Mouse (Mus musculus) liver, postnatal 0 days (tissue): ENCODE results near the gene Hist1h2af. TPM values are rescaled to one million over a fixed set of nuclear protein-coding genes. Genes with fewer than 3 reads are reported as not detected.
A peak's percentile ranks its signal among the peaks of the same experiment; 100 is the strongest.
"Not testable (repeated sequence)": the region's sequence is repeated elsewhere in the genome, so short reads cannot be mapped to it uniquely, and the experiment has no call there.

Experiments
- ATAC-seq: fragments of 200-750 bp; cut with Nextera tagmentation; 2 replicates; pipeline ENCODE4 v1.8.0; 2017; ENCODE audit warnings: mild to moderate bottlenecking, moderate library complexity
- DNase-seq: peaks from one replicate; pipeline ENCODE4 v3.0.0-alpha.2; 2016
- H3K27ac ChIP-seq: fragments of 300-500 bp; sonication (generic); 2 replicates; pipeline ENCODE4 v1.5.1; 2014; ENCODE audit warnings: antibody characterized with exemption, moderate library complexity, mild to moderate bottlenecking, low read depth
- H3K27me3 ChIP-seq: fragments of 300-500 bp; sonication (generic); 2 replicates; pipeline ENCODE4 v1.6.1; 2014; ENCODE audit warnings: low read length, control low read depth, mixed read lengths; ENCODE audit not compliant: insufficient read depth
- H3K36me3 ChIP-seq: fragments of 300-500 bp; sonication (generic); replicated peaks from 2 replicates; pipeline ENCODE4 v1.6.1; 2014; ENCODE audit warnings: mild to moderate bottlenecking, control low read depth, low read length, moderate library complexity, mixed read lengths; ENCODE audit not compliant: insufficient read depth
- H3K4me1 ChIP-seq: fragments of 300-500 bp; sonication (generic); 2 replicates; pipeline ENCODE4 v1.6.1; 2014; ENCODE audit warnings: antibody characterized with exemption, mild to moderate bottlenecking, control low read depth; ENCODE audit not compliant: insufficient read depth
- H3K4me2 ChIP-seq: fragments of 300-500 bp; sonication (generic); 2 replicates; pipeline ENCODE4 v1.6.1; 2014; ENCODE audit warnings: low read depth, mild to moderate bottlenecking, low read length, moderate library complexity, mixed read lengths
- H3K4me3 ChIP-seq: fragments of 300-500 bp; sonication (generic); 2 replicates; pipeline ENCODE4 v1.5.1; 2014; ENCODE audit warnings: low read depth, low read length
- H3K9ac ChIP-seq: fragments of 300-500 bp; sonication (generic); replicated peaks from 2 replicates; pipeline ENCODE4 v1.6.1; 2014; ENCODE audit warnings: mild to moderate bottlenecking, moderate library complexity
- H3K9me3 ChIP-seq: fragments of 300-500 bp; sonication (generic); 2 replicates; pipeline ENCODE4 v1.6.1; 2016; ENCODE audit warnings: mild to moderate bottlenecking, control low read depth, low read length, mixed read lengths
- CTCF ChIP-seq: sonication (generic); IDR thresholded peaks from 2 replicates; pipeline ENCODE4 v1.5.1; 2016; ENCODE audit warnings: antibody characterized with exemption, low read depth
- EP300 ChIP-seq: IDR thresholded peaks from 2 replicates; pipeline ENCODE4 v1.6.1; 2016; ENCODE audit warnings: antibody characterized with exemption, low read depth, mild to moderate bottlenecking
- WGBS: fragments of 180-500 bp; shearing (Covaris S2); extraction: QIAGEN DNeasy Blood & Tissue Kit; methylation state at CpG from one replicate; pipeline ENCODE4 v1.1.7; 2014; ENCODE audit not compliant: insufficient replicate concordance; 5-methylcytosine and 5-hydroxymethylcytosine counted together
- polyA plus RNA-seq: library from polyadenylated mRNA; unstranded; fragments of >200 nt; fragmentation: Nextera tagmentation; extraction: Ambion mirVana; gene quantifications from 2 replicates; pipeline ENCODE4 v1.2.1, GENCODE M21; 2015

The Hist1h2af gene
- polyA plus RNA-seq, 1 experiment from 2014 or later, result 9.8 TPM

DNA sequence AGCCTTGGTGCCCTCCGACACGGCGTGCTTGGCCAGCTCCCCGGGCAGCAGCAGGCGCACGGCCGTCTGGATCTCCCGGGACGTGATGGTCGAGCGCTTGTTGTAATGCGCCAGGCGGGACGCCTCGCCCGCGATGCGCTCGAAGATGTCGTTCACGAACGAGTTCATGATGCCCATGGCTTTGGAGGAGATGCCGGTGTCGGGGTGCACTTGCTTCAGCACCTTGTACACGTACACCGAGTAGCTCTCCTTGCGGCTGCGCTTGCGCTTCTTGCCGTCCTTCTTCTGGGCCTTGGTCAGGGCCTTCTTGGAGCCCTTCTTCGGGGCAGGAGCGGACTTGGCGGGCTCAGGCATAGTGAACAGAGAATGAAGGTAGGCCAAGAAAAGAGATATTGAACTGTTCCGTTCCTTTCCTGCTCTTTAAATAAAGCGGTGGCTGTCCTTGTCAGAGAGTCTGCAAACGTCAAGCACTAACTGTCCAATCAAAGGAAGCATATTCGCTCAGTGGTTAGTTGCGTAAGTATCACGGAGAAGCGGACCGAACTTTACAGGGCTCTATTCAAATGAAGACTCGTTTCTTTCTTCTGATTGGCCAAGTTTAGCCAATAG lies 9.4 kb downstream of the Hist1h2af start, which contains the start of gene Hist1h2bh:
Gene Hist1h2bh (minus strand): TSS at position 394 of the 609 bp plus-strand sequence.
- H3K4me1 ChIP-seq, result not testable (repeated sequence)
- peak; percentile 76 for DNase-seq

DNA sequence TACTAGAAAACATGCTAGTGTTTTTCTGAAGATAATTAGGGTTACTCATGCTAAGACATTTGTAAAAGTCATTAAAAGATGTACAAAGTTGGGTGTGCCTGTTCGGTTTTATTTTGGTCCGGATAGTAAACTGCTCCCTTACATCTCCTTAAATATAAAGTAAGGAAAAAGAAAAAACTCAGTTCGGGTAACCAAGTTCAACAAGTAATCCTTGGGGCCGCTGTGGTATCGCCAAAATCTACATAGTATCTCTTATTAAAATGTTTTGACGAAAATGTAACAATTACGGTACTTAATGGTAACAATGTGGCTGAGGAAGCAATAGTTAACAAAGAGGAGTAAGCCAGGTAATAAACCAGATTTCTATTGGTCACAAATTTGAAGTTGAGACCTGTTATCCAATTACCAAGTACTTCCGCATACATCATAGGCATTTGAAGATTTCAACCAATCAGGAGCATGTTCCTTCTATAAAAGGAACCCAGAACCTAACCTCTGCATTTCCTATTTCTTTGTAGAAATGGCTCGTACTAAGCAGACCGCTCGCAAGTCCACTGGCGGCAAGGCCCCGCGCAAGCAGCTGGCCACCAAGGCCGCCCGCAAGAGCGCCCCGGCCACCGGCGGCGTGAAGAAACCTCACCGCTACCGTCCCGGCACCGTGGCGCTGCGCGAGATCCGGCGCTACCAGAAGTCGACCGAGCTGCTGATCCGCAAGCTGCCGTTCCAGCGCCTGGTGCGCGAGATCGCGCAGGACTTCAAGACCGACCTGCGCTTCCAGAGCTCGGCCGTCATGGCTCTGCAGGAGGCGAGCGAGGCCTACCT lies 10.5 kb downstream of the Hist1h2af start, which contains the start of gene Hist1h3f:
Gene Hist1h3f (plus strand): TSS at position 88 of the 822 bp plus-strand sequence.
- DNase-seq, result peak; percentile 69
- peak within 1 kb of the TSS; percentile 50 for H3K4me3 ChIP-seq
- WGBS, result under 1% methylated on average over 24 of the region's 45 CpGs
- no peaks in the 10 kb centered on the region for H3K27me3 ChIP-seq
- peak within 1 kb of the TSS; percentile 93 for H3K27ac ChIP-seq
- H3K9me3 ChIP-seq, result no peaks in the 10 kb centered on the region
- peak within 1 kb of the TSS; percentile 81 for H3K9ac ChIP-seq
- peak; percentile 83 for ATAC-seq
- peak within 1 kb of the TSS; percentile 77 for H3K4me2 ChIP-seq
- no peak for TF ChIP-seq CTCF
- peak; percentile 64 for TF ChIP-seq EP300
- no peaks in the 10 kb centered on the region for H3K36me3 ChIP-seq
- H3K4me1 ChIP-seq, result 0 out of 2 replicates have a peak, but pooled peaks cover 3% of the 10 kb centered on the region

More for the DNA sequence above, 9.4 kb downstream of the Hist1h2af start, which contains the start of gene Hist1h2bh:
- H3K36me3 ChIP-seq, H3K27me3 ChIP-seq, H3K9me3 ChIP-seq: not testable (repeated sequence)
- peak within 1 kb of the TSS; percentile 93 for H3K27ac ChIP-seq
- H3K4me2 ChIP-seq, result peak within 1 kb of the TSS; percentile 77
- peak; percentile 88 for ATAC-seq
- TF ChIP-seq EP300, result peak; percentile 21
- peak within 1 kb of the TSS; percentile 81 for H3K9ac ChIP-seq
- peak within 1 kb of the TSS; percentile 50 for H3K4me3 ChIP-seq
- 2% methylated on average over 28 of the region's 42 CpGs for WGBS

DNA sequence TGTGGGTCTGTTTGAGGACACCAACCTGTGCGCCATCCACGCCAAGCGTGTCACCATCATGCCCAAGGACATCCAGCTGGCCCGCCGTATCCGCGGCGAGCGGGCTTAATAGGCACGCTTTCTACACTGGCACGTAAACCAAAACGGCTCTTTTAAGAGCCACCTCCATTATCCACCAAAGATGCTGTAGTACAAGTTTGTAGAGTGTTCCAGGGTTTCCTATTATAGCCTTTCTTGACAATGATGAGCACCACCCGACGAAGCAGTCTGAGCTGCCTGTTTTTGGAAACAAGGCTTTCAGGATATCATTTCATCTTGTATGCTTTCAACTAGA lies 11.0 kb downstream of the Hist1h2af start:
- 0% methylated on average over 11 of the region's 14 CpGs for WGBS
- not testable (repeated sequence) for H3K27me3 ChIP-seq, DNase-seq, ATAC-seq, H3K9me3 ChIP-seq, H3K4me1 ChIP-seq, H3K36me3 ChIP-seq
- Histone ChIP-seq H3K27ac (peak overlapping the region; percentile 93), H3K9ac (peak overlapping the region; percentile 81), H3K4me2 (peak overlapping the region; percentile 77; the same call in 1 of the 2 replicates), H3K4me3 (peak overlapping the region; percentile 49)

DNA sequence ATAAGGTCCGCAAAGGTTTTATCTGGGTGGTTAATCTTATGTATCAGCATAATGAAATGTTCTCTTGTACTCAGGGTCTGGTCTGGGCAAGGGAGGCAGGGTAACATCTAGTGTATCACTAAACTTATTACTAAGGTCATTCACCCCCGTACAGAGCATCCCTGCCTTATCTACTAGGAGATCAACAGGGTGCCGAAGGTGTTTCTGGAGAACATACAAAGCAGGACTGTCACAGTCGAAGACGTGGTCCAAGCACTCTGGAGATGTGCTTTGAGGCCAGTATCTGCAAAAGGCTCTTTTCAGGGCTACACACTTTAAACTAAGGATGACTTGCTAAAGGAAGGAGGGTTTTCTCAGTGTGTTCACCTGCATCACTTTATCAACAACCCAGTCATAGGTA lies 13.0 kb downstream of the Hist1h2af start:
- DNase-seq, result no peak
- TF ChIP-seq EP300, result no peak
- TF ChIP-seq CTCF, result no peak
- H3K4me2 ChIP-seq, result 0 out of 2 replicates have a peak overlapping the region, but pooled peaks have one; percentile 56
- no peaks in the 10 kb centered on the region for H3K36me3 ChIP-seq
- no peak overlapping the region for H3K9ac ChIP-seq
- H3K27ac ChIP-seq, result no peak overlapping the region
- no peak overlapping the region for H3K4me3 ChIP-seq
- no peaks in the 10 kb centered on the region for H3K9me3 ChIP-seq
- H3K4me1 ChIP-seq, result peaks cover 8% of the 10 kb centered on the region
- H3K27me3 ChIP-seq, result no peaks in the 10 kb centered on the region
- WGBS, result 74% methylated on average over 5 of the region's 5 CpGs
- ATAC-seq, result no peak

DNA sequence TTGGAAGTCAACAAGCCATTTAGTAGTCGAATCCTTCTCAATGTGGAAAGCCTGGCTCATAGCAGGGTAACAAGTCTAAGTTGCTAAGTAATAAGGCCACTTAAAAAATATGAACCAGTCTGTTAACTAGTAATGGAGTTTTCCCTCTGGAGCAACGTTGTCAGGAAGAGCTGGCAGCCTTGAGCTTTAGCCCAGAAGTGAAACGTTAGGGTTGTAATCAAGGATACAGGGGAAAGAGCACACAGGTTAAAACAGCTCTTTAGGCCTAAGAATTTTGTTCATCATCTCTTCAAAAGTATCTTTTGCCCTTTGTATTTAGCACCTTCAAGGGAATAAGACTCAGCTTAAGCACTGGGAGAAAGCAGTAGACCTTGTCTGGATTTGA lies 17.0 kb downstream of the Hist1h2af start:
- Histone ChIP-seq H3K9ac (peak overlapping the region; percentile 64), H3K4me3 (peak overlapping the region; percentile 48), H3K27ac (peak overlapping the region; percentile 93), H3K4me2 (peak overlapping the region; percentile 64), H3K27me3 (no peaks in the 10 kb centered on the region), H3K4me1 (peaks cover 13% of the 10 kb centered on the region), H3K9me3 (no peaks in the 10 kb centered on the region), H3K36me3 (no peaks in the 10 kb centered on the region)
- TF ChIP-seq CTCF (no peak), EP300 (no peak)
- 6% methylated on average over 3 of the region's 3 CpGs for WGBS
- DNase-seq (peak; percentile 21), ATAC-seq (no peak)

DNA sequence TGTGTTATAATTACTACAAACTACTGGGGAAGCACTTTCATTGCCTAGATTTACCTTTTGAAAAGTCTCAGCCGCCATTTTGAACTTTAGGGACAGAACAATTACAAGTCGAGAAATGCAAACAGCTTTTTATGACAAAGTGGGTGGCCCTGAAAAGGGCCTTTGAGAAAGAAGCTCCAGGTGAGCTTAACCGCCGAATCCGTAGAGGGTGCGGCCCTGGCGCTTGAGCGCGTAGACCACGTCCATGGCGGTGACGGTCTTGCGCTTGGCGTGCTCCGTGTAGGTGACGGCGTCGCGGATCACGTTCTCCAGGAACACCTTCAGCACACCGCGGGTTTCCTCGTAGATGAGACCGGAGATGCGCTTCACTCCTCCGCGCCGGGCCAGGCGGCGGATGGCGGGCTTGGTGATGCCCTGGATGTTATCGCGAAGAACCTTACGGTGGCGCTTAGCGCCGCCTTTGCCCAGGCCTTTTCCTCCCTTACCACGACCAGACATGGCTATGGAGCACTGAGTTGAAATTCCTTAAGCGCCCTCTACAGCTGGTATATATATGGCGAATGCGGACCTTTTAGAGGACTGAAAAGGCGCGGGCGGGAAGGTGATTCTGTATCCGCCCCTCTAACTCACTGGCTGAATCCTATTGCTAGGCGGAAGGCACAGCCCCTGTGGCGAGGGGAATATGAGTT lies 17.6 kb downstream of the Hist1h2af start, which contains the start of gene Hist1h4f:
Gene Hist1h4f (minus strand): TSS at position 503 of the 689 bp plus-strand sequence.
- Histone ChIP-seq H3K4me3 (peak within 1 kb of the TSS; percentile 48), H3K4me1 (peaks cover 13% of the 10 kb centered on the region), H3K27ac (peak within 1 kb of the TSS; percentile 93), H3K4me2 (peak within 1 kb of the TSS; percentile 64), H3K9ac (peak within 1 kb of the TSS; percentile 64)
- ATAC-seq (peak; percentile 61), DNase-seq (peak; percentile 93)
- not testable (repeated sequence) for H3K27me3 ChIP-seq, H3K36me3 ChIP-seq, H3K9me3 ChIP-seq
- under 1% methylated on average over 45 of the region's 47 CpGs for WGBS
- TF ChIP-seq EP300, result peak; percentile 95
- peak; percentile 66 for TF ChIP-seq CTCF
